ENCODE assay signal across 12 mouse cellular contexts in genomic region chr2:74658667-74659371, GRCm38 (mm10). TPM values are rescaled to one million over a fixed set of nuclear protein-coding genes. Genes with fewer than 3 reads are reported as not detected.
DNase-seq lines count a peak whose midpoint lies in the region; ATAC-seq lines count a peak whose summit lies in the region.
"Had no signal": no experiment of that assay in that cellular context is flagged by ENCODE, and none has a peak within 500 bp of the region (broad histone marks: within the 10 kb centered on the region; RNA-seq: fewer than 3 reads in every experiment).

No protein-coding gene starts in this region.

- no peak for ATAC-seq in forebrain, embryonic 13.5 days
- ATAC-seq in forebrain, embryonic 14.5 days: no peak
- no peak for ATAC-seq in limb, embryonic 15.5 days (ENCODE audit: insufficient number of reproducible peaks, low FRiP score, low TSS enrichment, low read depth)
- no peak for ATAC-seq in inflammation-experienced regulatory T-cells, adult 6 months

- 0 out of 2 replicates have a peak overlapping the region, but pooled peaks have one; percentile 2 for H3K4me3 ChIP-seq in forebrain, embryonic 13.5 days
- no peak overlapping the region for H3K4me3 ChIP-seq in forebrain, embryonic 14.5 days (ENCODE audit: low read depth, low read length)
- H3K4me3 ChIP-seq in limb, embryonic 15.5 days: peak overlapping the region; percentile 46
- H3K4me3 ChIP-seq: left cerebral cortex, adult 2 months had no signal

- H3K36me3 ChIP-seq in forebrain, embryonic 13.5 days (ENCODE audit: poor library complexity, severe bottlenecking): no peaks in the 10 kb centered on the region
- no peaks in the 10 kb centered on the region for H3K36me3 ChIP-seq in forebrain, embryonic 14.5 days (ENCODE audit: control insufficient read depth, insufficient read depth, low read length)
- H3K36me3 ChIP-seq in limb, embryonic 15.5 days: no peaks in the 10 kb centered on the region

- no peak overlapping the region for H3K4me2 ChIP-seq in forebrain, embryonic 13.5 days
- H3K4me2 ChIP-seq in forebrain, embryonic 14.5 days (ENCODE audit: low read length): no peak overlapping the region
- H3K4me2 ChIP-seq in limb, embryonic 15.5 days: peak overlapping the region; percentile 44
- H3K4me2 ChIP-seq: heart, embryonic 11.5 days had no signal

- peaks cover 20% of the 10 kb centered on the region for H3K4me1 ChIP-seq in forebrain, embryonic 13.5 days
- H3K4me1 ChIP-seq in forebrain, embryonic 14.5 days (ENCODE audit: control insufficient read depth, insufficient read depth, low read length): no peaks in the 10 kb centered on the region; the same call in 1 of the 2 replicates
- H3K4me1 ChIP-seq in limb, embryonic 15.5 days: peaks cover 36% of the 10 kb centered on the region

- intact Hi-C loops in gastrocnemius, postnatal 36 days (cut with DNase I): loop anchor here (2.0 to 10.0 kb wide), 3 partner anchors 194 to 1384 kb away; partner anchors contain the start of gene Sp9

- peaks cover 98% of the 10 kb centered on the region for H3K27me3 ChIP-seq in forebrain, embryonic 13.5 days
- H3K27me3 ChIP-seq in forebrain, embryonic 14.5 days (replicated peaks; ENCODE audit: control insufficient read depth, insufficient read depth, low read length): peaks cover 71% of the 10 kb centered on the region
- H3K27me3 ChIP-seq in limb, embryonic 15.5 days: peaks cover 71% of the 10 kb centered on the region

- under 1% methylated on average over 47 of the region's 47 CpGs for WGBS in forebrain, embryonic 13.5 days
- under 1% methylated on average over 47 of the region's 47 CpGs for WGBS in forebrain, embryonic 14.5 days
- 1% methylated on average over 47 of the region's 47 CpGs for WGBS in limb, embryonic 15.5 days

- no peak overlapping the region for H3K9ac ChIP-seq in forebrain, embryonic 13.5 days
- H3K9ac ChIP-seq in forebrain, embryonic 14.5 days (ENCODE audit: low read length): no peak overlapping the region
- peak overlapping the region; percentile 18 for H3K9ac ChIP-seq in limb, embryonic 15.5 days

- no peak for DNase-seq in forebrain, embryonic 14.5 days (ENCODE audit: low spot score)
- DNase-seq in urinary bladder, postnatal 14 days (ENCODE audit: low spot score): peak; percentile 6
- no peak for DNase-seq in urinary bladder, postnatal 36 days (ENCODE audit: low spot score in 2 of 2)
- no peak for DNase-seq in gastrocnemius, postnatal 36 days
- DNase-seq in gastrocnemius, postnatal 10 days: no peak
- DNase-seq: cerebellum, adult 8-10 months; thymus, adult 2 months had no signal

- H3K9me3 ChIP-seq in forebrain, embryonic 13.5 days (replicated peaks): no peaks in the 10 kb centered on the region
- no peaks in the 10 kb centered on the region for H3K9me3 ChIP-seq in forebrain, embryonic 14.5 days (replicated peaks; ENCODE audit: control insufficient read depth, low read length)
- no peaks in the 10 kb centered on the region for H3K9me3 ChIP-seq in limb, embryonic 15.5 days

- H3K27ac ChIP-seq in forebrain, embryonic 13.5 days: no peak overlapping the region
- no peak overlapping the region for H3K27ac ChIP-seq in forebrain, embryonic 14.5 days (ENCODE audit: low read depth, low read length)
- H3K27ac ChIP-seq in limb, embryonic 15.5 days: peak overlapping the region; percentile 89
- H3K27ac ChIP-seq: left cerebral cortex, adult 2 months had no signal

RNA-seq across cellular contexts. Expression of gene Evx2, which starts 0.5 kb away (rescaled TPM):
- polyA plus RNA-seq in forebrain, embryonic 13.5 days (2015; fragmentation: Nextera tagmentation; extraction: Ambion mirVana): not detected in 2 replicates
- not detected in 2 replicates for polyA plus RNA-seq in forebrain, embryonic 14.5 days (2014; fragmentation: Nextera tagmentation; extraction: Ambion mirVana)
- 0.96 and 1.4 TPM in 2 replicates for polyA plus RNA-seq in limb, embryonic 15.5 days (2015; fragmentation: Nextera tagmentation; extraction: Ambion mirVana)
- polyA plus RNA-seq in inflammation-experienced regulatory T-cells, adult 6 months (2017; shearing (Covaris generic)): not detected
- not detected for total RNA-seq in gastrocnemius, postnatal 36 days (2021)
- total RNA-seq in gastrocnemius, postnatal 10 days (2021): under 1 TPM in 1 of 2 experiments, not detected in 1; 0.07 TPM
- total RNA-seq: left cerebral cortex, adult 2 months had no signal
- polyA plus RNA-seq: heart, embryonic 11.5 days; thymus, adult 2 months had no signal

RNA-seq across cellular contexts. Expression of gene Hoxd13, which starts 9.3 kb away (rescaled TPM):
- not detected in 2 replicates for polyA plus RNA-seq in forebrain, embryonic 13.5 days (2015; fragmentation: Nextera tagmentation; extraction: Ambion mirVana)
- polyA plus RNA-seq in forebrain, embryonic 14.5 days (2014; fragmentation: Nextera tagmentation; extraction: Ambion mirVana): not detected in 2 replicates
- polyA plus RNA-seq in limb, embryonic 15.5 days (2015; fragmentation: Nextera tagmentation; extraction: Ambion mirVana): 20.8 and 32.3 TPM in 2 replicates
- not detected for polyA plus RNA-seq in inflammation-experienced regulatory T-cells, adult 6 months (2017; shearing (Covaris generic))
- not detected for total RNA-seq in gastrocnemius, postnatal 36 days (2021)
- not detected for total RNA-seq in gastrocnemius, postnatal 10 days (2021)
- total RNA-seq: left cerebral cortex, adult 2 months had no signal
- polyA plus RNA-seq: heart, embryonic 11.5 days had no signal

RNA-seq across cellular contexts. Expression of gene Hoxd12, which starts 16.0 kb away (rescaled TPM):
- not detected in 2 replicates for polyA plus RNA-seq in forebrain, embryonic 13.5 days (2015; fragmentation: Nextera tagmentation; extraction: Ambion mirVana)
- polyA plus RNA-seq in forebrain, embryonic 14.5 days (2014; fragmentation: Nextera tagmentation; extraction: Ambion mirVana): not detected in 2 replicates
- polyA plus RNA-seq in limb, embryonic 15.5 days (2015; fragmentation: Nextera tagmentation; extraction: Ambion mirVana): 27.0 and 30.6 TPM in 2 replicates
- not detected for polyA plus RNA-seq in inflammation-experienced regulatory T-cells, adult 6 months (2017; shearing (Covaris generic))
- total RNA-seq in gastrocnemius, postnatal 36 days (2021): not detected
- not detected for total RNA-seq in gastrocnemius, postnatal 10 days (2021)
- total RNA-seq: left cerebral cortex, adult 2 months had no signal
- polyA plus RNA-seq: heart, embryonic 11.5 days; thymus, adult 2 months had no signal

RNA-seq across cellular contexts. Expression of gene Hoxd11, which starts 20.5 kb away (rescaled TPM):
- not detected in 2 replicates for polyA plus RNA-seq in forebrain, embryonic 13.5 days (2015; fragmentation: Nextera tagmentation; extraction: Ambion mirVana)
- polyA plus RNA-seq in forebrain, embryonic 14.5 days (2014; fragmentation: Nextera tagmentation; extraction: Ambion mirVana): not detected in 2 replicates
- 7.1 and 10.3 TPM in 2 replicates for polyA plus RNA-seq in limb, embryonic 15.5 days (2015; fragmentation: Nextera tagmentation; extraction: Ambion mirVana)
- under 1 TPM in 1 of 3 experiments, not detected in 2; 0.11 TPM for polyA plus RNA-seq in inflammation-experienced regulatory T-cells, adult 6 months (2017; shearing (Covaris generic))
- not detected for total RNA-seq in gastrocnemius, postnatal 36 days (2021)
- total RNA-seq in gastrocnemius, postnatal 10 days (2021): under 1 TPM; 0.23 to 0.56 TPM
- total RNA-seq: left cerebral cortex, adult 2 months had no signal
- polyA plus RNA-seq: heart, embryonic 11.5 days; thymus, adult 2 months had no signal

RNA-seq across cellular contexts. Expression of gene Hoxd10, which starts 32.9 kb away (rescaled TPM):
- polyA plus RNA-seq in forebrain, embryonic 13.5 days (2015; fragmentation: Nextera tagmentation; extraction: Ambion mirVana): not detected in 2 replicates
- polyA plus RNA-seq in forebrain, embryonic 14.5 days (2014; fragmentation: Nextera tagmentation; extraction: Ambion mirVana): not detected in 2 replicates
- polyA plus RNA-seq in limb, embryonic 15.5 days (2015; fragmentation: Nextera tagmentation; extraction: Ambion mirVana): 12.4 and 14.5 TPM in 2 replicates
- polyA plus RNA-seq in inflammation-experienced regulatory T-cells, adult 6 months (2017; shearing (Covaris generic)): not detected
- 1 to 10 TPM; 3.8 to 4.6 TPM for total RNA-seq in gastrocnemius, postnatal 36 days (2021)
- total RNA-seq in gastrocnemius, postnatal 10 days (2021): 1 to 10 TPM; 3.9 to 4.5 TPM
- total RNA-seq: left cerebral cortex, adult 2 months had no signal
- polyA plus RNA-seq: thymus, adult 2 months had no signal

Comparison
In these comparisons a context has a peak if more than half of its experiments do, and no peak if none do; other contexts are left out.
1. RNA of gene Hoxd13, which starts 9.3 kb away (polyA plus RNA-seq): 20.8 to 32.3 TPM in limb, embryonic 15.5 days; not detected in forebrain, embryonic 13.5 days, not detected in forebrain, embryonic 14.5 days and not detected in inflammation-experienced regulatory T-cells, adult 6 months; every median in the first group is over 10 times any median in the second.
2. RNA of gene Hoxd12, which starts 16.0 kb away (polyA plus RNA-seq): 27.0 to 30.6 TPM in limb, embryonic 15.5 days; not detected in forebrain, embryonic 13.5 days, not detected in forebrain, embryonic 14.5 days and not detected in inflammation-experienced regulatory T-cells, adult 6 months; every median in the first group is over 10 times any median in the second.